ENCODE assay signal across 9 mouse cellular contexts in the genomic region with DNA sequence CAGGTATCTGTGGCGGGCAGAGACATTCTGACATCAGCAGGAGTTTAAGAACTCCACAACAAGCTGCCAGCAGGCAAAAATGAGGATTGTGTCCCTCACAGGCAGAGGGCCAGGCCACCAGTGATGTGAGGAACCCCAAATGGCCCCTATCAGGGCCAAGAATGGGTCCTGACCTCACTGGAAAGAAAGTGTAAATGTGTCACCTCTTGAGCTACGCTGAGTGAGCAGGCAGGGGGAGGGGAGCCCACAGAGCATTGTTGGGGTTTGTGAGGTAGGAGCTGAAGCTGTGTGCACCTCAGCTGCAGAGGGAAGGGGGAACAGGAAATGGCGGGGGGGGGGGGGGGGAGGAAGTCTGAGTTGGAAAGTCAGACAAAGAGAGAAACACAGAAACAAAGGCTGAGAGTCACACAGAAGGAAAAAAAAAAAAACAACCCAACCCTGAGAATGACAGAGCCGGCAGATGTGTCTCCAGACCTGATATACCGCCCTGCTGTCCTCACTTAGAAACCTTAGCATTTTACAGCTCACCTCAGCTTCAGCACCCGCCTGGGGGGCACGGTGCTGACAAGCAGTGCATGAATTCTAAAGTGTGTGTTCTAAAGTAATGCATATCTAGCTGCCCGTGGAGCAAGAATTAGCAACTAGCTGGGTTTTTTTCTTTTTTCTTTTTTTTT. TPM values are rescaled to one million over a fixed set of nuclear protein-coding genes. Genes with fewer than 3 reads are reported as not detected.
DNase-seq lines count a peak whose midpoint lies in the region; ATAC-seq and TF ChIP-seq lines count a peak whose summit lies in the region.
"Had no signal": no experiment of that assay in that cellular context is flagged by ENCODE, and none has a peak within 500 bp of the region (broad histone marks: within the 10 kb centered on the region; RNA-seq: fewer than 3 reads in every experiment).

No protein-coding gene starts in this region.

- intact Hi-C loops in gastrocnemius, postnatal 36 days (cut with DNase I) = no loop called here
- intact Hi-C loops in gastrocnemius, postnatal 14 days (cut with DNase I; ENCODE audit: low total_unique reads) = no loop called here

- TF ChIP-seq CTCF in liver, embryonic 14.5 days (IDR thresholded peaks at IDR 0.05; ENCODE audit: low read depth) = no peak

- no peak overlapping the region for H3K4me3 ChIP-seq in heart, embryonic 12.5 days
- H3K4me3 ChIP-seq in heart, embryonic 16.5 days (ENCODE audit: low read length) = no peak overlapping the region
- H3K4me3 ChIP-seq in liver, embryonic 14.5 days (ENCODE audit: insufficient read depth in 1 of 2, low read depth in 2 of 2, low read length in 2 of 2) = no peak overlapping the region
- H3K4me3 ChIP-seq: gastrocnemius, adult 2 months had no signal

- H3K4me2 ChIP-seq in heart, embryonic 12.5 days = no peak overlapping the region; the same call in 1 of the 2 replicates
- peak overlapping the region; percentile 20 for H3K4me2 ChIP-seq in heart, embryonic 16.5 days (ENCODE audit: low read depth, low read length)
- H3K4me2 ChIP-seq in liver, embryonic 14.5 days (ENCODE audit: low read depth) = peak overlapping the region; percentile 18; the same call in 1 of the 2 replicates

- peak; percentile 56 for ATAC-seq in heart, embryonic 12.5 days (ENCODE audit: insufficient number of reproducible peaks, low FRiP score)
- peak; percentile 46; the same call in 1 of the 2 replicates for ATAC-seq in heart, embryonic 16.5 days (replicated peaks; ENCODE audit: extremely low read depth, insufficient read depth, low FRiP score)
- no peak for ATAC-seq in liver, embryonic 14.5 days (ENCODE audit: insufficient read depth)

- H3K9me3 ChIP-seq in heart, embryonic 12.5 days (replicated peaks) = no peaks in the 10 kb centered on the region
- no peaks in the 10 kb centered on the region for H3K9me3 ChIP-seq in heart, embryonic 16.5 days (replicated peaks; ENCODE audit: control insufficient read depth, low read length)
- no peaks in the 10 kb centered on the region for H3K9me3 ChIP-seq in liver, embryonic 14.5 days (ENCODE audit: control insufficient read depth, low read length)

- no peaks in the 10 kb centered on the region for H3K36me3 ChIP-seq in heart, embryonic 12.5 days
- H3K36me3 ChIP-seq in heart, embryonic 16.5 days (ENCODE audit: control insufficient read depth, insufficient read depth) = no peaks in the 10 kb centered on the region
- no peaks in the 10 kb centered on the region for H3K36me3 ChIP-seq in liver, embryonic 14.5 days (replicated peaks; ENCODE audit: control insufficient read depth, insufficient read depth, low read depth)

- WGBS in heart, embryonic 12.5 days = 34% methylated on average over 7 of the region's 8 CpGs
- 36% methylated on average over 7 of the region's 8 CpGs for WGBS in heart, embryonic 16.5 days
- WGBS in liver, embryonic 14.5 days (ENCODE audit: insufficient replicate concordance) = 18% methylated on average over 7 of the region's 8 CpGs

- DNase-seq in heart, adult 8-10 months (ENCODE audit: low spot score) = no peak
- no peak for DNase-seq in liver, embryonic 14.5 days (ENCODE audit: low read depth in 3 of 3, low spot score in 3 of 3)
- DNase-seq in thymus, adult 18-20 months = peak; percentile 87 to 95
- DNase-seq in gastrocnemius, postnatal 36 days = no peak
- no peak for DNase-seq in gastrocnemius, postnatal 14 days
- DNase-seq in cerebellum, postnatal 14 days = no peak
- DNase-seq: gastrocnemius, adult 2 months had no signal

- H3K27me3 ChIP-seq in heart, embryonic 12.5 days (replicated peaks) = no peaks in the 10 kb centered on the region; the same call in 1 of the 2 replicates
- no peaks in the 10 kb centered on the region for H3K27me3 ChIP-seq in heart, embryonic 16.5 days (ENCODE audit: control insufficient read depth, insufficient read depth, low read length)
- no peaks in the 10 kb centered on the region for H3K27me3 ChIP-seq in liver, embryonic 14.5 days (ENCODE audit: control insufficient read depth, insufficient read depth, low read length)

- peaks cover 15% of the 10 kb centered on the region for H3K4me1 ChIP-seq in heart, embryonic 12.5 days (replicated peaks)
- peaks cover 9% of the 10 kb centered on the region for H3K4me1 ChIP-seq in heart, embryonic 16.5 days (ENCODE audit: control insufficient read depth, insufficient read depth, low read length)
- peaks cover 0 to 4% of the 10 kb centered on the region in 2 experiments; a peak in 2 of 4 replicates for H3K4me1 ChIP-seq in liver, embryonic 14.5 days (replicated peaks; ENCODE audit: control insufficient read depth in 2 of 2, insufficient read depth in 2 of 2, low read length in 1 of 2)

- no peak for TF ChIP-seq EP300 in liver, embryonic 14.5 days (IDR thresholded peaks at IDR 0.05; ENCODE audit: low read depth)

- peak overlapping the region; percentile 41 for H3K27ac ChIP-seq in heart, embryonic 12.5 days (ENCODE audit: poor library complexity, severe bottlenecking)
- peak overlapping the region; percentile 83 for H3K27ac ChIP-seq in heart, embryonic 16.5 days (ENCODE audit: low read length)
- H3K27ac ChIP-seq in liver, embryonic 14.5 days = no peak overlapping the region
- H3K27ac ChIP-seq: gastrocnemius, adult 2 months had no signal

- H3K9ac ChIP-seq in heart, embryonic 12.5 days = no peak overlapping the region
- H3K9ac ChIP-seq in heart, embryonic 16.5 days (ENCODE audit: low read length) = no peak overlapping the region
- no peak overlapping the region for H3K9ac ChIP-seq in liver, embryonic 14.5 days (replicated peaks)

RNA-seq across cellular contexts. Expression of a gene that starts 1.9 kb away (rescaled TPM):
- polyA plus RNA-seq in heart, embryonic 12.5 days (2016; fragmentation: Nextera tagmentation; extraction: Ambion mirVana) = 3.5 and 4.1 TPM in 2 replicates
- 1 to 10 TPM in 1 of 4 experiments, under 1 TPM in 2, not detected in 1; 0.14 to 1.3 (median 0.53) TPM for total RNA-seq in heart, adult 8-10 months (2022)
- polyA plus RNA-seq in heart, embryonic 16.5 days (2015; fragmentation: Nextera tagmentation; extraction: Ambion mirVana) = 45.9 and 121 TPM in 2 replicates
- polyA plus RNA-seq in liver, embryonic 14.5 days (2012; rRNA removed) = 2.7 and 3.1 TPM in 2 replicates
- 3.9 TPM in 2 replicates for polyA plus RNA-seq in liver, embryonic 14.5 days (2014; fragmentation: Nextera tagmentation; extraction: Ambion mirVana)
- 1 to 10 TPM in 1 of 2 experiments, not detected in 1; 6.2 TPM for total RNA-seq in gastrocnemius, postnatal 36 days (2021)
- under 1 TPM; 0.37 to 0.44 TPM for total RNA-seq in gastrocnemius, postnatal 14 days (2021)
- total RNA-seq: gastrocnemius, adult 2 months had no signal

RNA-seq across cellular contexts. Expression of a gene that starts 3.0 kb away (rescaled TPM):
- 4.3 and 4.7 TPM in 2 replicates for polyA plus RNA-seq in heart, embryonic 12.5 days (2016; fragmentation: Nextera tagmentation; extraction: Ambion mirVana)
- under 1 TPM in 2 of 4 experiments, not detected in 2; 0.35 to 0.55 TPM for total RNA-seq in heart, adult 8-10 months (2022)
- 5.1 and 5.7 TPM in 2 replicates for polyA plus RNA-seq in heart, embryonic 16.5 days (2015; fragmentation: Nextera tagmentation; extraction: Ambion mirVana)
- polyA plus RNA-seq in liver, embryonic 14.5 days (2012; rRNA removed) = 7.6 TPM in 2 replicates
- 5.4 and 5.8 TPM in 2 replicates for polyA plus RNA-seq in liver, embryonic 14.5 days (2014; fragmentation: Nextera tagmentation; extraction: Ambion mirVana)
- not detected for total RNA-seq in gastrocnemius, postnatal 36 days (2021)
- total RNA-seq in gastrocnemius, postnatal 14 days (2021) = under 1 TPM; 0.62 to 0.66 TPM
- total RNA-seq: gastrocnemius, adult 2 months had no signal

RNA-seq across cellular contexts. Expression of a gene that starts 25.1 kb away (rescaled TPM):
- 155 and 156 TPM in 2 replicates for polyA plus RNA-seq in heart, embryonic 12.5 days (2016; fragmentation: Nextera tagmentation; extraction: Ambion mirVana)
- 100 to 1,000 TPM; 118 to 136 (median 130) TPM for total RNA-seq in heart, adult 8-10 months (2022)
- 178 and 180 TPM in 2 replicates for polyA plus RNA-seq in heart, embryonic 16.5 days (2015; fragmentation: Nextera tagmentation; extraction: Ambion mirVana)
- 223 and 242 TPM in 2 replicates for polyA plus RNA-seq in liver, embryonic 14.5 days (2012; rRNA removed)
- 201 and 225 TPM in 2 replicates for polyA plus RNA-seq in liver, embryonic 14.5 days (2014; fragmentation: Nextera tagmentation; extraction: Ambion mirVana)
- 100 to 1,000 TPM; 116 to 135 TPM for total RNA-seq in gastrocnemius, postnatal 36 days (2021)
- 100 to 1,000 TPM; 135 to 141 TPM for total RNA-seq in gastrocnemius, postnatal 14 days (2021)

RNA-seq across cellular contexts. Expression of a gene that starts 25.2 kb away (rescaled TPM):
- polyA plus RNA-seq in heart, embryonic 12.5 days (2016; fragmentation: Nextera tagmentation; extraction: Ambion mirVana) = 139 and 153 TPM in 2 replicates
- total RNA-seq in heart, adult 8-10 months (2022) = 10 to 100 TPM; 40.4 to 44.9 (median 42.0) TPM
- 148 and 152 TPM in 2 replicates for polyA plus RNA-seq in heart, embryonic 16.5 days (2015; fragmentation: Nextera tagmentation; extraction: Ambion mirVana)
- 78.5 and 84.2 TPM in 2 replicates for polyA plus RNA-seq in liver, embryonic 14.5 days (2012; rRNA removed)
- polyA plus RNA-seq in liver, embryonic 14.5 days (2014; fragmentation: Nextera tagmentation; extraction: Ambion mirVana) = 108 and 129 TPM in 2 replicates
- total RNA-seq in gastrocnemius, postnatal 36 days (2021) = 10 to 100 TPM; 29.3 to 30.0 TPM
- 10 to 100 TPM; 33.6 to 35.8 TPM for total RNA-seq in gastrocnemius, postnatal 14 days (2021)

RNA-seq across cellular contexts. Expression of a gene that starts 32.8 kb away (rescaled TPM):
- 140 and 146 TPM in 2 replicates for polyA plus RNA-seq in heart, embryonic 12.5 days (2016; fragmentation: Nextera tagmentation; extraction: Ambion mirVana)
- 10 to 100 TPM; 11.4 to 15.0 (median 12.8) TPM for total RNA-seq in heart, adult 8-10 months (2022)
- polyA plus RNA-seq in heart, embryonic 16.5 days (2015; fragmentation: Nextera tagmentation; extraction: Ambion mirVana) = 123 and 139 TPM in 2 replicates
- 59.4 and 76.5 TPM in 2 replicates for polyA plus RNA-seq in liver, embryonic 14.5 days (2012; rRNA removed)
- 107 and 114 TPM in 2 replicates for polyA plus RNA-seq in liver, embryonic 14.5 days (2014; fragmentation: Nextera tagmentation; extraction: Ambion mirVana)
- total RNA-seq in gastrocnemius, postnatal 36 days (2021) = 1 to 10 TPM; 9.0 to 9.9 TPM
- total RNA-seq in gastrocnemius, postnatal 14 days (2021) = 10 to 100 TPM; 14.9 to 16.9 TPM

Comparison
In these comparisons a context has a peak if more than half of its experiments do, and no peak if none do; other contexts are left out.
1. DNase-seq: peak in thymus, adult 18-20 months (2 of 2); none in heart, adult 8-10 months (single experiment), liver, embryonic 14.5 days (0 of 3), gastrocnemius, postnatal 36 days (0 of 2), gastrocnemius, postnatal 14 days (single experiment) and cerebellum, postnatal 14 days (0 of 2).